Mouse (Mus musculus) fat pad, adult 2 months (tissue): ENCODE data around the gene Gm10647.
A peak's percentile ranks its signal among the peaks of the same experiment; 100 is the strongest.
"Not testable (repeated sequence)": the region's sequence is repeated elsewhere in the genome, so short reads cannot be mapped to it uniquely, and the experiment has no call there.

Source experiments
- DNase-seq: peaks from one replicate; pipeline ENCODE4 v3.0.0-alpha.2; 2011; ENCODE audit warnings: low read depth, low spot score; ENCODE audit errors: extremely low read depth

Gene Gm10647

DNA sequence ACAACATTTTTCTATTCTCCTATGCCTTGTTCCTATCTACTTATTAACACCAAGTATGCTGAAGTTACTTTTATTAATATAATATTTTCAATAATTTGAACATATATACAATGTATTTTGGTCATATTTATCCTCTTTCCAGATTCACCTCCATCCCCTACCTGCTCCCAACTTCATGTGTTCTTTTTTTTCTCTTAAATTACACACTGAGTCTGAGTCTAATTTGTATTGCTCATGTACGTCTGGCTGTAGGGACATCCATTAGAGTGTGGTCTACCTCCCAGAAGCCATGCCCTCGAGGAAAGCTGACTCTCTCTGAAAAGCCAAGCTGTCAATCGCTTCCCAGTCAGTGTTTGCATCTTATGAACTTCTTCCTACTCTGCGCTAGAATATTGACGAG, at the start of gene Gm10647:
Gene Gm10647 (plus strand): TSS at position 301 of the 400 bp plus-strand sequence.
- DNase-seq: no peak

DNA sequence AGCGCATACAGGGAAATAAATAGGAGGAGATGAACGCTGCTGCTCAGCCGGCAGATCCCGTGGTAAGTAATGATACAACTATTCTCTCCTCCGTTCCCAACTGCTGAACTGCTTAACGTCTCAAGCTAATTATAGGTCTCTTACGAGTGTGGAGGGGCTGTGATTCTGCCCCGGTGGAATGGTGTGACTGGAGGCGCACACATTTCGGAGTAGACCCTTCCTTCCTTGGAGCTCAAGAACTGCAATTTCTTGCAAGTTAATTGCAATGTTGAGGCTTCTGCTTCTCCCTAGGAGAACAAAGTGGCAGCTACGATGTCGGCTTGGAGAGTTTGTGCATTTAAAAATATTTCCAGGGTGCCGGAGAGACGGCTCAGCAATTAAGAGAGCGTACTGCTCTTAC, 48.4 kb upstream of the Gm10647 start:
- no peak for DNase-seq

DNA sequence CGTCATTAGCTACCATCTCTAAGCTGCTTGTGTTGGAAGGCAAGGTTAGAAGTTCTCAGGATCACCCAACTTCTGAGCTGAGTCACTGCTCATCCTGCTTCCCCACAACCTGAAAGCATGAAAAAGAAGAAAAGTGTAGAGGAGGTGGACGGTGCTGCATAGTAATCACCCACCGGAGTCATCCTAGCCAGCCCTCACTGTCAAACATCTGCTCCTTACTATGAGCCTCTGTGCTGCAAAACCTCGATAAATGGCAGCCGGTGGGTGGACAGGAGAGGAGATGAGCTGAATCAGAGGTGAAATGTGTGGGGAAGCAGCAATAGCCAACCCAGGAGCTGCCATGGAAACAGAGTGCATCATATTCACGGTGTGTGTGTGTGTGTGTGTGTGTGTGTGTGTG, 44.0 kb upstream of the Gm10647 start:
- DNase-seq: no peak

DNA sequence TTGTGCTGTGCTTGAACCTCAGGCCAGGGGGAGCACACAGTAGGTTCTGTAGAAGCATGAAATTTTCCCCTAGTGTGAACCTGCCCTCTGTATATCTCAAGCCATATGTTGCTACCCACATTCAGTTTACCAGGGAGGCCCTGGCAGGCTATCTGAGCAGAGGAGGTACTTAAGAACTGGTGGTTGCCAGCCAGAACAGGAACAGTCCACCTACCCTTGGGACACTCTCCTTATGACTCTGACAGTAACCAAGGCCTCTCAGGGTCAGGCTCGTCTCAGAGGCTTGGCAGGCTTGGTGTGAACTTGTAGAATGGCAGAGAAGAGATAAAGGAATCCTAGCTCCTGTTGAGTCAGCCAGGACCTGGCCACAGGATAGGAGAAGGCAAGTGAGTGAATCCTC, 35.8 kb upstream of the Gm10647 start:
- no peak for DNase-seq

DNA sequence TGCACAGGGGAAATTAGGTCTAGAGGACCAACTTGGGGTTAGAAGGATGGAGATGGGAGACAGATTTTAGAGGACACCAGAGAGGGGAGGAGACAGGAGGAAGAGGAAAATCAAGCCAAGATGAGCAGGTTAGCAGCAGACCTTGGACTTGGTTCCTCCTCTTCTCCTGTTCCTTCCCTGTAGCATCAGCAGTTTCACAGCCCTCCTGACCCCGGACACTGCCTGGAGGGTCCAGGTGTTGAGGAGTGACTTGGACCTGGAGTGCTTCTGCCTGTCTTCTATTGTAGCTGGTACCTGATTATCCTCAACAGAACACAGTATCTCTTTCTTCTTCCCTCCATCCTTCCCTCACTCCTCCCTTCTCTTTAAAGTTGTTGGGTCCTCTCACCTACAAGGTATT, 28.1 kb upstream of the Gm10647 start:
- DNase-seq: no peak

DNA sequence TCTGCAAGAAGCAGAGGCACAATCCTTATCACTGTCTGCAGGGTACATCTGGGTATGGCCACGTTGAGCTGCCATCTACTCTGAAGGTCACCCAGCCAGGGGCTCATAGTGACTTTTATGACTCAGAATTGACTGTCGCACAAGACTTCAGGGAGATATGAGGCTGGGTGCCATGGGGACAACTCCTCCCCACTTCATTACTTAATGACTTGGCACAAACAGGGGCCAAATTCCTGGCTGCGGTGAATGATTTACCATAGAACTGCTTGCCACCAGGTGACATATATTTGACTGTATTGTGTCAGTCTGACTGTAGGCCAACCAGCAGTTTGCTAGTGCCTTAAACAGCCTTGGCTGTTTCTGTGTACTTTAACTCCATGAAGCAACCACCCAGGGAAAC, 27.6 kb upstream of the Gm10647 start:
- peak; percentile 68 for DNase-seq

DNA sequence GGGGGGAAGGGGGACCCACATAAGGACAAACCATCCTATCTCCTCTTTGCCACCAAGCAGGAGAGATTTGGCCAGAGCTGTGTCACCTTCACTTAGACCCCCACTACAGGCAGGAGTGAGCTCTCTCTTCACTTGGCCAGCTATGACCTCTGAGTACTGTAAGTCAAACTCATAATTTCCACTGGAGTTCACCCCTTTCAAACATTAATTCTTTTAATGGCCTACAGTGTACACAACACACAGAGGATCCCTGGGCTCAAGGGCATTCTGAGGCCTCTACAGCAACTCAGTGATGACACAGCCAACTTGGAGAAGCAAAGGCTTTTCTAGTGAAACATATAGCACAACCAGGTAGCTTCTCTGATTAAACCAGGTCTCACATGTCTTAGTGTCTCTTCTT, 26.1 kb upstream of the Gm10647 start:
- DNase-seq: no peak

DNA sequence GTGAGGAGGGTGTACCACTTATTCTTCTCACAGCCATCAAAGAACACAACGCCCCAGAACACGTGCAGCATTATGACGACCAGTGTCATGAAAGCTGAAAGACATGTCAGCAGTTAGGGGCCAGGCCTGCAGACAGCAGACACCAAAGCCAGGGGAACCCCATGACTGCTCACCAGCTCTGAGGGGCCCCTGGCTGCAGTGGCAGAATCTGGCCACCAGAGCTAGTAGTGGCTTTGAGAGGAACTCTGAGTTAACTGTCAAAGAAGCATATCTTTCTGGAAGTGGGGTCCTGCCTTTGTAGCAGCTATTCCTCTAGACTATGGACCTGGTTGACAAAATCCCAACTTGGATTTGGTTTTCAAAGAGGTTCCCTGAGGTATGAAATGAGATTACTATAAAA, 12.3 kb upstream of the Gm10647 start:
- not testable (repeated sequence) for DNase-seq

DNA sequence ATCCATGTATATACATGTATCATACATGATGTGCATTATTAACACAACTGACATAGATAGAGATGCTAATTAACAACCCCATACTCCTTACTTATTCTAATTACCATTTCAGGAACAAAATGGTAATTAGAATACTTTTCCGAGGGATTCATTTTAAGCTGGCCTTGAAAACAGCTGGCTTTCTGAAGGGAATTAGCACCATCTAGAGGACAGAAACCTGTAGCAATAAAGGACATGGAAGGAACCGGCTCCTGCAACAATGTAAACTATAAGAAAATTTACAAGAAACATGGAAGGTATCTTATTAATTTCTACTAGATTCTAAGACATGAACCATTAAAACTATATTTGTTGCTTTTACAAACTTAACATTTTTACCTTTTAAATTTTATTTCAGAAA, 9.0 kb upstream of the Gm10647 start:
- DNase-seq: no peak

DNA sequence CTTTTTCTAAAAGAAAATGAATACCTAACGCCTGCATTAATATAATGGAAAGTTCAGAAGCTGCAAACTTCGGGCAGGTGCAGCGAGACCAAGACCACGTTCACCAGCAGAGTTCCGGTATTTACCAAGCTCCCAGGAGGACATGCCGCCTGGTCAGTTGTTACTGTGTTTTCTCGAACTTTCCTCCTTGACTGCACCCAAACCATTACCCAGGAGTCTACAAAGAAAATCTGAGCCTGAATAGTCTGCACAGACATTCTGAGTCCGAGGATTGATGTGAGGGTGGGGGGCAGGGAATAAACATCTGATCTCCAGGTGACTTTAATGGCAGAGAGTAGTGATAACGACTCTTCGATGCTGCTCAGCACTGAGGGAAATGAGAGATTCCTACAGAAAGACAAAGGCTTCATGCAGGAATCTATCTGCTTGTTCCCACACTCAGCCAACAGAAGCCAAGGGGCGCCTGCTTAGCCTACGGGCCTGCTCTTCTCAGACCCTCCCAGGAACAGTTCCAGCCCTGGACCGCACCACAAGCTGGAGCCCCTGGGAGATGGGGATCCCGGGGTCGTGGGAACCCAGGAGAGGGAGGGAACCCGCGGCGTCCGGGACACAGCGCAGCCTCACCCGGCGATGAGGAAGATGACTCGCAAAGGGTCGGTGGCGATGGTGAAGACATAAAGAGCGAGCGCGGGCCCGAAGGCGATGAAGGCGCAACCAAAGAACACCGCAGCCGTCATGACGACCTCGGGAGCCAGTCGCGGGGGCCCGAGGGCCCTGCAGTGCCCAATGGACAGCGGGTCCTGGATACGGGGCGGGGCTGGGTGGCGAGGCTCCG, 2.0 kb upstream of the Gm10647 start:
- no peak for DNase-seq

DNA sequence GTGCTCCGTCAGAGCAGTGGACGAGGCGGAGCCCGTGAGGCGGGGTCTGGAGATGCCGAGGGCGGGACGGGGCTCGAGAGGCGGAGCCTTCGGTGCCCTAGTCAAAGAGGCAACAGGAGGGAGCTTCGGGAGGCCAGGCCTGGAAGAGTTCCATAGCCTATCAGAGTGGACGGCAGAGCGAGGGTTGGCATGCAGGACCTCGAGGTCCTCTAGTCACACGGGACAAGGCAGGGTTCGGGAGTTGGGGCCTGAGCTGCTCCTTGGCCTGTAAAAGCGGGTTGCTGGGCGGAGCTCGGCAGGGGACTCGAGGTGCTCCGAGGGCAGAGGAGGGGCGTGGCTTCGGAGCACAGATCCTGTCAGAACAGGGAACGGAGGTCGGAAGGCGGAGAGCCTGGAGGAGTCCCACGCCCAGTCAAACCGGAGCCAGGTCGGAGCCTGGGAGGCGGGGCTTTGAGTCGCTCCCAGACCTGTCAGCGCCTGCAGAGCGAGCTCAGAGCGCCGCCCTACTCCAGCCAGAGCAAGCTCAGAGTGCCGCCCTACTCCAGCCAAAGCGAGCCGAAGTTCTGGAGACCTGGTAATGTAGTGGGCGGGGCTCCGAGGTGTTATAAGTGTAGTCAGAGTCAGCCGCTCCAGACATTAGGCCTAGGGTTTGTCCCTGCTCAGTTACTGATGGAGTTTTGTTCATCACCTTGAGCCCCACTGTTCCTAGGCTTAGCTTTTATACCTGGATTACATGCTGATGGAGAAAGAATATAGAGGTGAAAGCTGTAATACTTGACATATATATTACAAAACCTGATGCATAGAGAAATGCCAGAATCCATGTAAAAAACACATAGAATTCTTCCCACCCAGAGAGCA, 1.1 kb upstream of the Gm10647 start, which contains the start of gene Aph1b:
Gene Aph1b (minus strand): TSS at position 27 of the 861 bp plus-strand sequence.
- peak; percentile 83 for DNase-seq

DNA sequence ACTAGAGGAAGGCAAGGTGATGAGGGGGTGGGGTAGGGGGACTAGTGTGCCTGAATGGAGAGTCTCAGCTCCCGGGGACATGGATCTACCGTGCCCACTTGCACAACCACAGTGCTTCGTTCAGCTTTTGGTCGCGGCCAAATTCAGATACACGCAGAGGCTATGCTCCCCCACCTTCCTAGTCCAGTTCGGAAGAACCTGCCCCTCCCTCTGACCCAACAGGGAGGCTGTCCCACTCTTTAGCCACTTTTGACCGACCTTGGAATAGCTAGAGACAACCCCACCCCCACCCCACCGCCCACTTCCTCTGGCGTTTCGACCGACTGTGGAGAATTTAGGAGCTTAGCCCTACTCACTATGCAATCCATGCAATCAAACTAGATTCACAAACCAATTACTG, 5.1 kb downstream of the Gm10647 start:
- DNase-seq: no peak

DNA sequence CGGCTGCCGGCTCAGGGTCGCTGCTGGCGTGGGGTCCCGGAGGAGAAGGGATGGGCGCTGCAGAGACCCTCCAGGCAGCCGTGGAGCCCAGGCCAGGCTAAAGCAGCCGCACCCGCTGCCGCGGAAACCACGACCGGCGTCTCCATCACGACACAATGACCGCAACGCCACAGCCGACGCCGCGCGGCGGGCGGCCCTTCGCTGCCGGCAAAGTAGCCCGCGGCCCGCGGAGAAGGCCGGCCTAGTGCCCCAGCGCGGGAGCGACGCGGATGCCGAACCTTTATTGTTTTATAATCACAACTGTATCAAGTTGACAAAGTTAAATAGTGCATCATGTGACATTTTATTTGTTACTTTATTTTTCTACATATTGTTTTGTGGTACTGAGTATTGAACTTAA, 9.1 kb downstream of the Gm10647 start:
- not testable (repeated sequence) for DNase-seq

DNA sequence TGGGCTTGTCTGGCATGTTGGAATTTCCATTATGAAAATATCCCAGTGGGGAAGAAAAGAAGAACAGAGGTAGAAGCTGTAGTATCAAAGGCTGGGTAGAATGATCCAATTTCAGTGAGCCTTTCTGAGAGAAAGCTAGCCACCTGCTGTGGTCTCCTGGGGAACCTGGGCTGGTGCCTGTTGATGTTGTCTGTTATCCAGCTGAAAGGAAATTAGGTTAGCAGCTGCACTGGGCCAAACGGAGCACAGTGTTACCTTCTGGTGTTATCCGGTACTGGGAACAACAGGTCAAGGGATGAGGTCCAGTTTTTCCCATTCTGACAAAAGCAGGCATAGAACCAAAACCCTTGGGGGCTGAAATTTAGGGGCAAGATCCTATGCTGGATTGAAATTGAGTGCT, 16.6 kb downstream of the Gm10647 start:
- DNase-seq: no peak

DNA sequence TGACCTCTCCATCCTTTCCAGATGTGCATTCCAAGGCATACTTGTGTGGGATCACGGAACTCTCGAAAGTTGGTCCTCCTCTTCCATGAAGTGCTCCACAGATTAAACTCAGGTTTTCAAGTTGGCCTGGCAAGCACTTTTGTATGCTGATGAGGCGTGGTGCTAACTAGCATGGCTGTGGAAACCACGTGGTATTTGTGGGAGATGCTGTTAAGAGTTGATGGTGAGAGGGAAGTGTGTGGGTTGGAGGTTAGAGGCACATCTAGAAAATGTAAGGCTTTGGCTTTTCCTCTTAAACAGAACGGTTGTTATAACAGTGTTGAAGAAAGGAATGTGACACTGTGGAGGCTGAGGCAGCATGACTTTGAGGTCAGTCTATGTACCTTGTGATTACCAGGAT, 24.2 kb downstream of the Gm10647 start:
- DNase-seq: no peak

DNA sequence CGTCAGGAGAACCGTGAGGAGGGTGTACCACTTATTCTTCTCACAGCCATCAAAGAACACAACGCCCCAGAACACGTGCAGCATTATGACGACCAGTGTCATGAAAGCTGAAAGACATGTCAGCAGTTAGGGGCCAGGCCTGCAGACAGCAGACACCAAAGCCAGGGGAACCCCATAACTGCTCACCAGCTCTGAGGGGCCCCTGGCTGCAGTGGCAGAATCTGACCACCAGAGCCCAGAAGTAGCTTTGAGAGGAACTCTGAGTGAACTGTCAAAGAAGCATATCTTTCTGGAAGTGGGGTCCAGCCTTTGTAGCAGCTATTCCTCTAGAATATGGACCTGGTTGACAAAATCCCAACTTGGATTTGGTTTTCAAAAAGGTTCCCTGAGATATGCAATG, 25.4 kb downstream of the Gm10647 start:
- not testable (repeated sequence) for DNase-seq

DNA sequence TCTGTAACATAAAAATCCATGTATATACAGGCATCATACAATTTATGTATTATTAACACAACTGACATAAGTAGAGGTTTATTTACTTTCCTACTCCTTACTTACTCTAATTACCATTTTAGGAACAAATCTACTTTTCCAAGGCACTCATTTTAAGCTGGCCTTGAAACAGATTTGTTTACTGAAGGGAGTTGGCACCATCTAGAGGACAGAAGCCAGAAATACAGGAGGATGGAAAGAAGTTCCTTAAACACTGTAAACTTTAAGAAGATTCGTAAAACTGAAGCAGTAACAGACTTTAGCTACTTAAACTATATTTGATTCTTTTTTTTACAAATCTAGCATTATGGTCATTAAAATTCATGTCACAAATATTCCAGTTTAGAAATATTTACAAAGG, 29.2 kb downstream of the Gm10647 start:
- no peak for DNase-seq

DNA sequence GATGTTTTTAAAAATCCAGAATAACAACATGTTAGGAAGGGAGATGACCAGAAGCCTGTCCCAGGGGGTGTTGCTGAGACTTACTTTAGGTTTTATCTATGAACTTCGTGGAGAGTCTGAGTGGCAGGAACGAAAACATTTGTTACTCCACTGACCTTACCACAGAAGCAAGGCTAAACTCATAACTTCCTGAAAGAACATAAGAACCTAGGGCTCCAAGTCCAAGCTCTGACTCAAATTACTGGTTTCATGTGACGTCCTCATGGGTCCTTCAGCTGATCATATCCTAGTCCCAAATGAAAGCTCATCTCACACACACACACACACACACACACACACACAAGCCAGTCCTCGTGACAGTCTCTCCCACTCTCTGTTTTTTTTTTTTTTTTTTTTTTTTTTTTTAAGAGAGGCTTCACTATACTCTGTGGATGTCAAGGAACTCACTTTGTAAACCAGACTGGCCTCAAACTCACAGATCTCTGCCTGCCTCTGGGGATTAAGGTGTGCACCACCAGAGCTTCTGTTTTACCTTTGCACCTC, 35.6 kb downstream of the Gm10647 start:
- no peak for DNase-seq

DNA sequence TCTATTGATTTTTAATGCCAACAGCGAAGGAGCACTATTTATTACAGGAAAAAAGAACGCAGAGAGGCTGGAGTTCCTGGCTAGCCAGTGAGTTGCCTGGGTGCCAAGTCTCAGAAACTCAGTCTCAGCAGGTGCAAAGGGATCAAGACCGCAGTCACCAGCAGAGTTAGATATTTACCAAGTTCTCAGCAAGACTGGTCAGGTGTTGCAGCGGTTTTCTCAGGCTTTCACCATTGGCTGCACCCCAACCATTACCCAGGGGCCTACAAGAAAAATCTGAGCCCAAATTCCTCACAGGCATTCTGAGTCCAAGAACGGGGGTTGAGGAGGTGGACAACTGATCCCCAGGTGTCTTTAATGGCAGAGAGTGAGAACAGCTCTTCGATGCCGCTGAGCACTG, 37.0 kb downstream of the Gm10647 start:
- DNase-seq: no peak

DNA sequence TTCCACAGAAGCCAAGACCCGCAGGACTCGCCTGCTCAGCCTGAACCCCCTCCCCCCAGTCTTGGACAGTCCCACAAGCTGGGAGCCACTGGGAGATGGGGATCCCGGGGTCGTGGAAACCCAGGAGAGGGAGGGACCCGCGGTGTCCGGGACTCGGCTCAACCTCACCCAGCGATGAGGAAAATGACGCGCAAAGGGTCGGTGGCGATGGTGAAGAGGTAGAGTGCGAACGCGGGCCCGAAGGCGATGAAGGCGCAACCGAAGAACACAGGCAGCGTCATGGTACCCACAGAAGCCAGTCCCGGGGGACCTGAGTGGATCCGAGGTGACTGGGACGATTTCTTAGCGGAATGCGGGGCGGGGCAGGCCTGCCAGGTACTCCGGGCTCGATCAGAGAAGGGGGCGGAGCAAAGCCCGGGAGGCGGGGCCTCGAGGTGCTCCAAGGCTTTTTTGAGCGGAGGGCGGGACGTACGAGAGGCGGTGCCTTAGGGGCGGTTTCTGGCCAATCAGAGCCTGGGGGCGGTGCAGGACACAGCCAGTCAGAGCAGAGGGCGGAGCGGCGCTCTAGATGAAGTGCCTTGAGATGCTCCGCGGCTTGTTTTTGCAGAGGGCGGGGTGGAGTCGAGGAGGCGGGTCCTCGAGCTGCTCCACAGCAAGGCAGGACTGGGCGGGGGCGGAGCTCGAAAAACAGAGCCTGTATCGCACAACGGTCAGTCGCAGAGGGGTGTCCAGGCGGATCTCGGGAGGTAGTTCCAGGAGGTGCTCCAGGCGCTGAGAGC, 37.7 kb downstream of the Gm10647 start, which contains the start of gene Aph1c:
Gene Aph1c (minus strand): TSS at position 409 of the 779 bp plus-strand sequence.
- DNase-seq: peak; percentile 83

DNA sequence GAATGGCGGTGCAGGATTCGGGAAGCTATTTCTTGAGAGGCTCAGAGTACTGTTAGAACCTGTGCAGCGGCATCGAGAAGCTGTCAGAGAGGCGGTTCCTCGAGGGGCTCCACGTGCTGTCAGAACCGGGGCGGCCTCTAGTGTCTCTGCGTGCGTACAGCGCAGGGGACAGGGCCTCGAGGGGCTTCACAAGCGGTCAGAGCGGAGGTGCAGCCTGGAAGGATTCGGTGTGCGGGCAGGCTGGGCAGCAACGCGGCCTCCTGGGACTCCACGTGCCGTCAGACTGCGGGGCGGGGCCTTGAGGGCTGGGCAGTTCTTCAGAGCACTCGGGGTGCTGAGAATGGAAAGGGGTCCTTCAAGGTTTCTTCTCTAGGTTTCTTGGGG, 38.2 kb downstream of the Gm10647 start:
- DNase-seq: no peak
